Mouse (Mus musculus) olfactory bulb, adult 2 months (tissue): ENCODE data around the gene Arhgap30.

ENCODE experiments used
- CTCF ChIP-seq: fragments of 200-500 bp; IDR thresholded peaks from 2 replicates; pipeline ENCODE4 v1.5.1; 2012; ENCODE audit warnings: low read depth, mild to moderate bottlenecking, low read length, moderate library complexity; ENCODE audit not compliant: insufficient read depth
- POLR2A ChIP-seq: fragments of 200-500 bp; IDR thresholded peaks from 2 replicates; pipeline ENCODE4 v1.6.1; 2012; ENCODE audit warnings: mild to moderate bottlenecking, low read depth, low read length, moderate library complexity; ENCODE audit not compliant: insufficient read depth

DNA sequence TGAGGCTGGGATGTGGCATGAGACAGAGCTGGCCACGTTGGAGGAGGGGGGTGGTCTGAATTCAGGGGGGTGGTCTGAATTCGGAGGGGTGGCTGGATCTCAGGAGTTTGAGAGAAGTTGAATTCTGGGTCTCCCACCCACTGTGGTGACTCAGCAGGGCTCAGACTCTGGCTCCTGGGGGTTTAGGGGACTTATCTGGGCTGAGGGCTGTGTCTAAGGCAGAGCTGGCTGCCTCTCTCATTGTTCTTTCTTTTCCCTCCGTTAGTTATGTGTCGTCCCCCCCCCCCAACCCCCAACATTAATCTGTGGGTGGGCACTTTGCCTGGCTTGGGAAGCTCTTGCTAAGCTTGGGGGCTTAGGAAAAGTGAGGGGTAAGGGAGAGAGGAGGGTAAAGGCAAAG, 14.8 kb upstream of the Arhgap30 start:
- TF ChIP-seq CTCF (no peak), POLR2A (no peak)
